Mouse (Mus musculus) heart, embryonic 10.5 days (tissue): Measurements from ENCODE around the gene Cfap44. TPM values are rescaled to one million over a fixed set of nuclear protein-coding genes. Genes with fewer than 3 reads are reported as not detected.

ENCODE experiments used
- DNase-seq: peaks from one replicate; pipeline ENCODE4 v3.0.0-alpha.2; 2017; ENCODE audit warnings: low spot score
- H3K27ac ChIP-seq: fragments of 300-500 bp; sonication (generic); 2 replicates; pipeline ENCODE4 v1.5.1; 2016; ENCODE audit warnings: mild to moderate bottlenecking
- H3K27me3 ChIP-seq: fragments of 300-500 bp; sonication (generic); 2 replicates; pipeline ENCODE4 v1.6.1; 2016; ENCODE audit warnings: mild to moderate bottlenecking; ENCODE audit not compliant: poor library complexity, insufficient read depth, severe bottlenecking
- H3K36me3 ChIP-seq: fragments of 300-500 bp; sonication (generic); 2 replicates; pipeline ENCODE4 v1.6.1; 2016; ENCODE audit warnings: mild to moderate bottlenecking, moderate library complexity
- H3K4me1 ChIP-seq: fragments of 300-500 bp; sonication (generic); 2 replicates; pipeline ENCODE4 v1.6.1; 2016; ENCODE audit warnings: mild to moderate bottlenecking
- H3K4me3 ChIP-seq: fragments of 300-500 bp; sonication (generic); 2 replicates; pipeline ENCODE4 v1.5.1; 2016; ENCODE audit warnings: mild to moderate bottlenecking, moderate library complexity
- H3K9me3 ChIP-seq: fragments of 300-500 bp; sonication (generic); 2 replicates; pipeline ENCODE4 v1.6.1; 2016; ENCODE audit warnings: mild to moderate bottlenecking, moderate library complexity
- WGBS: fragments of 180-500 bp; shearing (Covaris S2); methylation state at CpG from one replicate; pipeline ENCODE4 v1.1.7; 2016; 5-methylcytosine and 5-hydroxymethylcytosine counted together
- polyA plus RNA-seq: library from polyadenylated mRNA; unstranded; fragments of >200 nt; fragmentation: Nextera tagmentation; extraction: Ambion mirVana; gene quantifications from 2 replicates; pipeline ENCODE4 v1.2.1, GENCODE M21; 2016

Gene Cfap44
- polyA plus RNA-seq, 1 experiment from 2014 or later = 0.21 TPM

- H3K27me3 ChIP-seq = no peaks in the 10 kb centered on the region
- WGBS = 82% methylated on average over 2 of the region's 2 CpGs
Observed at GRCm38 (mm10) chr16:44458826-44459225, 64.2 kb downstream of the Cfap44 start.

GRCm38 (mm10) chr16:44460922-44461321 is 66.3 kb downstream of the Cfap44 start:
- 0 out of 2 replicates have a peak, but pooled peaks cover 6% of the 10 kb centered on the region for H3K4me1 ChIP-seq
- 79% methylated on average over 5 of the region's 5 CpGs for WGBS

More at GRCm38 (mm10) chr16:44458826-44459225, 64.2 kb downstream of the Cfap44 start:
- Histone ChIP-seq H3K4me3 (no peak overlapping the region), H3K36me3 (no peaks in the 10 kb centered on the region), H3K4me1 (0 out of 2 replicates have a peak, but pooled peaks cover 6% of the 10 kb centered on the region), H3K27ac (no peak overlapping the region), H3K9me3 (no peaks in the 10 kb centered on the region)
- no peak for DNase-seq

GRCm38 (mm10) chr16:44475281-44475680 is 80.7 kb downstream of the Cfap44 start:
- whole genome bisulfite sequencing = 79% methylated on average over 14 of the region's 14 CpGs
- no peak for DNase-seq
- Histone ChIP-seq H3K27me3 (no peaks in the 10 kb centered on the region), H3K36me3 (no peaks in the 10 kb centered on the region), H3K4me1 (peaks cover 5% of the 10 kb centered on the region; the same call in 1 of the 2 replicates), H3K27ac (no peak overlapping the region), H3K4me3 (no peak overlapping the region), H3K9me3 (no peaks in the 10 kb centered on the region)

More at GRCm38 (mm10) chr16:44460922-44461321, 66.3 kb downstream of the Cfap44 start:
- DNase-seq = no peak
- no peak overlapping the region for H3K4me3 ChIP-seq
- H3K9me3 ChIP-seq = no peaks in the 10 kb centered on the region
- no peaks in the 10 kb centered on the region for H3K27me3 ChIP-seq
- H3K36me3 ChIP-seq = no peaks in the 10 kb centered on the region
- H3K27ac ChIP-seq = no peak overlapping the region

- no peak overlapping the region for H3K27ac ChIP-seq
- no peaks in the 10 kb centered on the region for H3K36me3 ChIP-seq
- H3K27me3 ChIP-seq = no peaks in the 10 kb centered on the region
- no peak overlapping the region for H3K4me3 ChIP-seq
- no peak for DNase-seq
- peaks cover 5% of the 10 kb centered on the region; the same call in 1 of the 2 replicates for H3K4me1 ChIP-seq
- H3K9me3 ChIP-seq = no peaks in the 10 kb centered on the region
- 77% methylated on average over 11 of the region's 11 CpGs for WGBS
Observed at GRCm38 (mm10) chr16:44475682-44476375, 81.2 kb downstream of the Cfap44 start.

- no peak for DNase-seq
Observed at GRCm38 (mm10) chr16:44478767-44479166, 84.2 kb downstream of the Cfap44 start.

GRCm38 (mm10) chr16:44479852-44480251 is 85.3 kb downstream of the Cfap44 start:
- Histone ChIP-seq H3K36me3 (no peaks in the 10 kb centered on the region), H3K4me1 (peaks cover 5% of the 10 kb centered on the region; the same call in 1 of the 2 replicates), H3K27ac (no peak overlapping the region), H3K4me3 (no peak overlapping the region), H3K27me3 (peaks cover 5% of the 10 kb centered on the region; the same call in 1 of the 2 replicates), H3K9me3 (no peaks in the 10 kb centered on the region)
- WGBS = 89% methylated on average over 14 of the region's 14 CpGs
- DNase-seq = no peak

More at GRCm38 (mm10) chr16:44478767-44479166, 84.2 kb downstream of the Cfap44 start:
- Histone ChIP-seq H3K9me3 (no peaks in the 10 kb centered on the region), H3K4me1 (peaks cover 5% of the 10 kb centered on the region; the same call in 1 of the 2 replicates), H3K36me3 (no peaks in the 10 kb centered on the region), H3K27ac (no peak overlapping the region), H3K27me3 (peaks cover 5% of the 10 kb centered on the region; the same call in 1 of the 2 replicates), H3K4me3 (peak overlapping the region; percentile 29; the same call in 1 of the 2 replicates)
- 34% methylated on average over 18 of the region's 18 CpGs for WGBS

GRCm38 (mm10) chr16:44480616-44481015 is 86.0 kb downstream of the Cfap44 start:
- DNase-seq = no peak
- H3K9me3 ChIP-seq = no peaks in the 10 kb centered on the region
- H3K27me3 ChIP-seq = peaks cover 5% of the 10 kb centered on the region; the same call in 1 of the 2 replicates
- no peak overlapping the region for H3K27ac ChIP-seq
- WGBS = 64% methylated on average over 7 of the region's 7 CpGs
- H3K4me1 ChIP-seq = peaks cover 5% of the 10 kb centered on the region; the same call in 1 of the 2 replicates
- H3K36me3 ChIP-seq = no peaks in the 10 kb centered on the region
- H3K4me3 ChIP-seq = no peak overlapping the region

- H3K9me3 ChIP-seq = no peaks in the 10 kb centered on the region
- DNase-seq = no peak
- H3K27ac ChIP-seq = no peak overlapping the region
- 47% methylated on average over 28 of the region's 28 CpGs for WGBS
- peaks cover 4% of the 10 kb centered on the region; the same call in 1 of the 2 replicates for H3K36me3 ChIP-seq
- no peak overlapping the region for H3K4me3 ChIP-seq
- peaks cover 5% of the 10 kb centered on the region; the same call in 1 of the 2 replicates for H3K4me1 ChIP-seq
- peaks cover 5% of the 10 kb centered on the region; the same call in 1 of the 2 replicates for H3K27me3 ChIP-seq
Observed at GRCm38 (mm10) chr16:44481599-44482593, 87.3 kb downstream of the Cfap44 start.

GRCm38 (mm10) chr16:44484079-44484478 is 89.5 kb downstream of the Cfap44 start:
- Histone ChIP-seq H3K4me1 (no peaks in the 10 kb centered on the region), H3K27me3 (peaks cover 5% of the 10 kb centered on the region; the same call in 1 of the 2 replicates), H3K27ac (no peak overlapping the region), H3K4me3 (no peak overlapping the region), H3K9me3 (no peaks in the 10 kb centered on the region), H3K36me3 (peaks cover 20% of the 10 kb centered on the region; the same call in 1 of the 2 replicates)
- 8% methylated on average over 7 of the region's 7 CpGs for WGBS
- no peak for DNase-seq

- WGBS = 72% methylated on average over 10 of the region's 10 CpGs
- Histone ChIP-seq H3K27me3 (peaks cover 5% of the 10 kb centered on the region; the same call in 1 of the 2 replicates), H3K36me3 (peaks cover 24% of the 10 kb centered on the region; the same call in 1 of the 2 replicates), H3K4me1 (no peaks in the 10 kb centered on the region), H3K9me3 (no peaks in the 10 kb centered on the region), H3K4me3 (no peak overlapping the region), H3K27ac (no peak overlapping the region)
- no peak for DNase-seq
Observed at GRCm38 (mm10) chr16:44484831-44485230, 90.2 kb downstream of the Cfap44 start.

- H3K4me3 ChIP-seq = no peak overlapping the region
- DNase-seq = no peak
- 88% methylated on average over 8 of the region's 8 CpGs for WGBS
- H3K9me3 ChIP-seq = no peaks in the 10 kb centered on the region
- H3K27ac ChIP-seq = no peak overlapping the region
- H3K4me1 ChIP-seq = no peaks in the 10 kb centered on the region
- H3K36me3 ChIP-seq = peaks cover 33% of the 10 kb centered on the region; the same call in 1 of the 2 replicates
- H3K27me3 ChIP-seq = peaks cover 5% of the 10 kb centered on the region; the same call in 1 of the 2 replicates
Observed at GRCm38 (mm10) chr16:44485691-44486090, 91.1 kb downstream of the Cfap44 start.

- DNase-seq = no peak
- Histone ChIP-seq H3K4me1 (no peaks in the 10 kb centered on the region), H3K36me3 (peaks cover 41% of the 10 kb centered on the region; the same call in 1 of the 2 replicates), H3K9me3 (no peaks in the 10 kb centered on the region), H3K4me3 (no peak overlapping the region), H3K27me3 (peaks cover 5% of the 10 kb centered on the region; the same call in 1 of the 2 replicates), H3K27ac (no peak overlapping the region)
- 86% methylated on average over 9 of the region's 9 CpGs for WGBS
Observed at GRCm38 (mm10) chr16:44486612-44487011, 92.0 kb downstream of the Cfap44 start.
